Mouse (Mus musculus) kidney, adult 2 months (tissue): ENCODE results near the gene Dhrs4. TPM values are rescaled to one million over a fixed set of nuclear protein-coding genes. Genes with fewer than 3 reads are reported as not detected.

ENCODE experiments used
- DNase-seq: peaks from one replicate; pipeline ENCODE4 v3.0.0; 2021
- H3K27ac ChIP-seq: fragments of 200-500 bp; 2 replicates; pipeline ENCODE4 v1.5.1; 2012; ENCODE audit warnings: low read depth, low read length, control low read depth, inconsistent platforms; ENCODE audit not compliant: insufficient read depth
- H3K27me3 ChIP-seq: fragments of 200-500 bp; replicated peaks from 2 replicates; pipeline ENCODE4 v1.6.1; 2012; ENCODE audit warnings: mild to moderate bottlenecking, moderate library complexity, low read length, inconsistent platforms; ENCODE audit not compliant: control insufficient read depth, insufficient read depth
- H3K36me3 ChIP-seq: fragments of 200-500 bp; 2 replicates; pipeline ENCODE4 v1.6.1; 2012; ENCODE audit warnings: mild to moderate bottlenecking, moderate library complexity, low read length, inconsistent platforms; ENCODE audit not compliant: control insufficient read depth, insufficient read depth
- H3K4me1 ChIP-seq: fragments of 200-500 bp; 2 replicates; pipeline ENCODE4 v1.6.1; 2011; ENCODE audit warnings: low read length; ENCODE audit not compliant: control insufficient read depth, insufficient read depth
- H3K4me3 ChIP-seq: fragments of 200-500 bp; 2 replicates; pipeline ENCODE4 v1.5.1; 2011; ENCODE audit warnings: mild to moderate bottlenecking, low read depth, low read length, control low read depth; ENCODE audit not compliant: insufficient read depth
- CTCF ChIP-seq: fragments of 200-500 bp; conservative IDR thresholded peaks from 2 replicates; pipeline ENCODE4 v1.5.1; 2011; ENCODE audit warnings: low read depth, mild to moderate bottlenecking, control low read depth, low read length, moderate library complexity, mixed read lengths; ENCODE audit not compliant: insufficient read depth, insufficient read length
- POLR2A ChIP-seq: fragments of 200-500 bp; IDR thresholded peaks from one replicate; pipeline ENCODE4 v1.6.1; 2011; ENCODE audit warnings: low read depth, low read length, control low read depth
- WGBS: fragments of 180-500 bp; shearing (Covaris S2); methylation state at CpG from one replicate; pipeline ENCODE4 v1.1.7; 2018; 5-methylcytosine and 5-hydroxymethylcytosine counted together
- polyA plus RNA-seq: library from polyadenylated mRNA; depleted of rRNA; stranded (reverse); fragments of >200 nt; gene quantifications from 2 replicates; pipeline ENCODE4 v1.2.3, GENCODE M21; 2012; rRNA removed

The Dhrs4 gene
- 141 and 173 TPM in 2 replicates for polyA plus RNA-seq

GRCm38 (mm10) chr14:55478651-55479599, at the start of gene Dhrs4:
Dhrs4 (plus strand) TSS chr14:55478758.
- no peaks in the 10 kb centered on the region for H3K27me3 ChIP-seq
- TF ChIP-seq POLR2A (peak; percentile 77), CTCF (peak; percentile 69)
- under 1% methylated on average over 38 of the region's 38 CpGs for WGBS

GRCm38 (mm10) chr14:55430255-55430654, 48.3 kb upstream of the Dhrs4 start:
- no peak for DNase-seq
- no peak for TF ChIP-seq CTCF
- no peak for TF ChIP-seq POLR2A
- Histone ChIP-seq H3K27me3 (no peaks in the 10 kb centered on the region), H3K27ac (no peak overlapping the region), H3K4me1 (no peaks in the 10 kb centered on the region), H3K36me3 (no peaks in the 10 kb centered on the region), H3K4me3 (no peak overlapping the region)
- WGBS, result 90% methylated on average over 4 of the region's 4 CpGs

More at GRCm38 (mm10) chr14:55478651-55479599, at the start of gene Dhrs4:
- Histone ChIP-seq H3K36me3 (no peaks in the 10 kb centered on the region), H3K27ac (peak within 1 kb of the TSS; percentile 78), H3K4me1 (peaks cover 12% of the 10 kb centered on the region), H3K4me3 (peak within 1 kb of the TSS; percentile 63)
- peak; percentile 93 for DNase-seq

GRCm38 (mm10) chr14:55433052-55433451, 45.5 kb upstream of the Dhrs4 start:
- H3K27ac ChIP-seq, result no peak overlapping the region
- no peaks in the 10 kb centered on the region for H3K36me3 ChIP-seq
- no peak for DNase-seq
- no peaks in the 10 kb centered on the region for H3K4me1 ChIP-seq
- H3K4me3 ChIP-seq, result no peak overlapping the region
- TF ChIP-seq CTCF (no peak), POLR2A (no peak)
- WGBS, result 53% methylated on average over 1 of the region's 1 CpGs
- H3K27me3 ChIP-seq, result no peaks in the 10 kb centered on the region

GRCm38 (mm10) chr14:55434825-55435224, 43.7 kb upstream of the Dhrs4 start:
- DNase-seq, result no peak
- Histone ChIP-seq H3K27ac (no peak overlapping the region), H3K4me3 (no peak overlapping the region), H3K27me3 (no peaks in the 10 kb centered on the region), H3K36me3 (no peaks in the 10 kb centered on the region), H3K4me1 (no peaks in the 10 kb centered on the region)
- no peak for TF ChIP-seq POLR2A
- TF ChIP-seq CTCF, result no peak
- WGBS, result 94% methylated on average over 3 of the region's 3 CpGs

GRCm38 (mm10) chr14:55437118-55437517, 41.4 kb upstream of the Dhrs4 start:
- H3K36me3 ChIP-seq, result no peaks in the 10 kb centered on the region
- WGBS, result 89% methylated on average over 8 of the region's 8 CpGs
- no peaks in the 10 kb centered on the region for H3K4me1 ChIP-seq
- H3K27me3 ChIP-seq, result no peaks in the 10 kb centered on the region
- no peak overlapping the region for H3K27ac ChIP-seq
- DNase-seq, result no peak
- no peak for TF ChIP-seq CTCF
- TF ChIP-seq POLR2A, result no peak
- no peak overlapping the region for H3K4me3 ChIP-seq

- DNase-seq, result peak; percentile 58
- 22% methylated on average over 6 of the region's 6 CpGs for WGBS
Measured at GRCm38 (mm10) chr14:55438193-55438784, 40.3 kb upstream of the Dhrs4 start.

GRCm38 (mm10) chr14:55457693-55458092, 20.9 kb upstream of the Dhrs4 start:
- H3K4me1 ChIP-seq, result peaks cover 33% of the 10 kb centered on the region
- peak; percentile 56 for DNase-seq
- WGBS, result 25% methylated on average over 2 of the region's 2 CpGs
- no peaks in the 10 kb centered on the region; the same call in 1 of the 2 replicates for H3K27me3 ChIP-seq
- no peak overlapping the region for H3K27ac ChIP-seq
- TF ChIP-seq POLR2A, result no peak
- no peak for TF ChIP-seq CTCF
- no peaks in the 10 kb centered on the region for H3K36me3 ChIP-seq
- H3K4me3 ChIP-seq, result no peak overlapping the region

More at GRCm38 (mm10) chr14:55438193-55438784, 40.3 kb upstream of the Dhrs4 start:
- TF ChIP-seq POLR2A (no peak), CTCF (peak; percentile 86)
- Histone ChIP-seq H3K27ac (no peak overlapping the region), H3K4me3 (no peak overlapping the region), H3K4me1 (no peaks in the 10 kb centered on the region), H3K36me3 (no peaks in the 10 kb centered on the region), H3K27me3 (no peaks in the 10 kb centered on the region)
